Mouse (Mus musculus): ENCODE measurements at regions not wholly inside any gene's neighbourhood (a gene's known extent, or its start where the extent isn't known, plus 50 kb on each side); places are given as distances from the start of the nearest gene placed in this dataset.

GRCm38 (mm10) chr12:25438217-25439028, 341.5 kb upstream of the Id2 start:
- no peak overlapping the region for H3K4me2 ChIP-seq (replicated peaks)
- no peaks in the 10 kb centered on the region for H3K27me3 ChIP-seq
- 71% methylated on average over 8 of the region's 8 CpGs for WGBS
- no peaks in the 10 kb centered on the region for H3K36me3 ChIP-seq
- no peak overlapping the region for H3K4me3 ChIP-seq
- ATAC-seq (ENCODE audit: insufficient number of reproducible peaks, insufficient read depth, low FRiP score, low TSS enrichment) = no peak
- H3K9ac ChIP-seq = no peak overlapping the region
- H3K27ac ChIP-seq = no peak overlapping the region
- peaks cover 3% of the 10 kb centered on the region; the same call in 1 of the 2 replicates for H3K4me1 ChIP-seq
- H3K9me3 ChIP-seq = no peaks in the 10 kb centered on the region

- H3K4me2 ChIP-seq (replicated peaks) = no peak overlapping the region
- no peaks in the 10 kb centered on the region for H3K36me3 ChIP-seq
- no peaks in the 10 kb centered on the region for H3K9me3 ChIP-seq
- H3K27me3 ChIP-seq = no peaks in the 10 kb centered on the region
- 70% methylated on average over 4 of the region's 4 CpGs for WGBS
- no peak overlapping the region for H3K27ac ChIP-seq
- H3K9ac ChIP-seq = no peak overlapping the region
- ATAC-seq (ENCODE audit: insufficient number of reproducible peaks, insufficient read depth, low FRiP score, low TSS enrichment) = no peak
- no peak overlapping the region for H3K4me3 ChIP-seq
- H3K4me1 ChIP-seq = peaks cover 3% of the 10 kb centered on the region; the same call in 1 of the 2 replicates
These were observed 340.6 kb upstream of the Id2 start for GRCm38 (mm10) chr12:25437556-25437955.

- ATAC-seq (ENCODE audit: insufficient number of reproducible peaks, insufficient read depth, low FRiP score, low TSS enrichment) = no peak
- peaks cover 3% of the 10 kb centered on the region; the same call in 1 of the 2 replicates for H3K9me3 ChIP-seq
These were observed 339.4 kb upstream of the Id2 start for GRCm38 (mm10) chr12:25436220-25436911.

GRCm38 (mm10) chr12:25432796-25433195, 335.9 kb upstream of the Id2 start:
- Histone ChIP-seq H3K9me3 (peaks cover 3% of the 10 kb centered on the region; the same call in 1 of the 2 replicates), H3K9ac (no peak overlapping the region), H3K4me3 (no peak overlapping the region), H3K27me3 (no peaks in the 10 kb centered on the region), H3K4me2 (replicated peaks) (no peak overlapping the region), H3K27ac (no peak overlapping the region), H3K36me3 (no peaks in the 10 kb centered on the region), H3K4me1 (peaks cover 4% of the 10 kb centered on the region; the same call in 1 of the 2 replicates)
- no peak for ATAC-seq (ENCODE audit: insufficient number of reproducible peaks, insufficient read depth, low FRiP score, low TSS enrichment)
- 92% methylated on average over 6 of the region's 6 CpGs for WGBS

More at GRCm38 (mm10) chr12:25436220-25436911, 339.4 kb upstream of the Id2 start:
- no peaks in the 10 kb centered on the region for H3K27me3 ChIP-seq
- no peaks in the 10 kb centered on the region for H3K36me3 ChIP-seq
- no peak overlapping the region for H3K27ac ChIP-seq
- H3K4me2 ChIP-seq (replicated peaks) = no peak overlapping the region
- peaks cover 3% of the 10 kb centered on the region; the same call in 1 of the 2 replicates for H3K4me1 ChIP-seq
- no peak overlapping the region for H3K9ac ChIP-seq
- no peak overlapping the region for H3K4me3 ChIP-seq
- 80% methylated on average over 6 of the region's 6 CpGs for WGBS

GRCm38 (mm10) chr12:25430911-25431310, 334.0 kb upstream of the Id2 start:
- Histone ChIP-seq H3K36me3 (no peaks in the 10 kb centered on the region), H3K9me3 (peaks cover 3% of the 10 kb centered on the region; the same call in 1 of the 2 replicates), H3K4me3 (no peak overlapping the region), H3K9ac (no peak overlapping the region), H3K4me1 (0 out of 2 replicates have a peak, but pooled peaks cover 4% of the 10 kb centered on the region), H3K27ac (no peak overlapping the region), H3K4me2 (replicated peaks) (no peak overlapping the region), H3K27me3 (no peaks in the 10 kb centered on the region)
- no peak for ATAC-seq (ENCODE audit: insufficient number of reproducible peaks, insufficient read depth, low FRiP score, low TSS enrichment)
- WGBS = 91% methylated on average over 4 of the region's 4 CpGs

GRCm38 (mm10) chr12:25427911-25428642, 331.1 kb upstream of the Id2 start:
- Histone ChIP-seq H3K9ac (no peak overlapping the region), H3K4me2 (replicated peaks) (no peak overlapping the region), H3K27me3 (no peaks in the 10 kb centered on the region), H3K27ac (no peak overlapping the region), H3K9me3 (peaks cover 3% of the 10 kb centered on the region; the same call in 1 of the 2 replicates), H3K36me3 (no peaks in the 10 kb centered on the region), H3K4me3 (no peak overlapping the region), H3K4me1 (0 out of 2 replicates have a peak, but pooled peaks cover 4% of the 10 kb centered on the region)
- no peak for ATAC-seq (ENCODE audit: insufficient number of reproducible peaks, insufficient read depth, low FRiP score, low TSS enrichment)
- WGBS = 81% methylated on average over 11 of the region's 11 CpGs

GRCm38 (mm10) chr12:25417336-25417735, 320.4 kb upstream of the Id2 start:
- ATAC-seq (ENCODE audit: insufficient number of reproducible peaks, insufficient read depth, low FRiP score, low TSS enrichment) = no peak
- Histone ChIP-seq H3K36me3 (no peaks in the 10 kb centered on the region), H3K9me3 (no peaks in the 10 kb centered on the region), H3K9ac (no peak overlapping the region), H3K4me3 (no peak overlapping the region), H3K27me3 (no peaks in the 10 kb centered on the region), H3K27ac (no peak overlapping the region), H3K4me2 (replicated peaks) (no peak overlapping the region), H3K4me1 (no peaks in the 10 kb centered on the region)
- 73% methylated on average over 4 of the region's 4 CpGs for WGBS

- Histone ChIP-seq H3K4me2 (replicated peaks) (no peak overlapping the region), H3K4me3 (no peak overlapping the region), H3K9ac (no peak overlapping the region), H3K9me3 (no peaks in the 10 kb centered on the region), H3K36me3 (no peaks in the 10 kb centered on the region), H3K27ac (no peak overlapping the region), H3K4me1 (no peaks in the 10 kb centered on the region), H3K27me3 (no peaks in the 10 kb centered on the region)
- ATAC-seq (ENCODE audit: insufficient number of reproducible peaks, insufficient read depth, low FRiP score, low TSS enrichment) = no peak
- WGBS = 66% methylated on average over 3 of the region's 3 CpGs
These were observed 319.6 kb upstream of the Id2 start for GRCm38 (mm10) chr12:25416571-25416970.

GRCm38 (mm10) chr12:25415641-25416040, 318.7 kb upstream of the Id2 start:
- Histone ChIP-seq H3K4me1 (no peaks in the 10 kb centered on the region), H3K4me2 (replicated peaks) (no peak overlapping the region), H3K27me3 (no peaks in the 10 kb centered on the region), H3K27ac (no peak overlapping the region), H3K36me3 (no peaks in the 10 kb centered on the region), H3K9me3 (no peaks in the 10 kb centered on the region), H3K4me3 (no peak overlapping the region), H3K9ac (no peak overlapping the region)
- ATAC-seq (ENCODE audit: insufficient number of reproducible peaks, insufficient read depth, low FRiP score, low TSS enrichment) = no peak
- 43% methylated on average over 3 of the region's 3 CpGs for WGBS

GRCm38 (mm10) chr12:25415232-25415631, 318.3 kb upstream of the Id2 start:
- Histone ChIP-seq H3K36me3 (no peaks in the 10 kb centered on the region), H3K9ac (no peak overlapping the region), H3K4me1 (no peaks in the 10 kb centered on the region), H3K9me3 (no peaks in the 10 kb centered on the region), H3K4me2 (replicated peaks) (no peak overlapping the region), H3K27me3 (no peaks in the 10 kb centered on the region), H3K27ac (no peak overlapping the region), H3K4me3 (no peak overlapping the region)
- ATAC-seq (ENCODE audit: insufficient number of reproducible peaks, insufficient read depth, low FRiP score, low TSS enrichment) = no peak
- 13% methylated on average over 2 of the region's 2 CpGs for WGBS

- Histone ChIP-seq H3K9me3 (no peaks in the 10 kb centered on the region), H3K27me3 (no peaks in the 10 kb centered on the region), H3K4me2 (replicated peaks) (no peak overlapping the region), H3K27ac (no peak overlapping the region), H3K36me3 (no peaks in the 10 kb centered on the region), H3K4me3 (no peak overlapping the region), H3K4me1 (no peaks in the 10 kb centered on the region), H3K9ac (no peak overlapping the region)
- 91% methylated on average over 2 of the region's 2 CpGs for WGBS
- no peak for ATAC-seq (ENCODE audit: insufficient number of reproducible peaks, insufficient read depth, low FRiP score, low TSS enrichment)
These were observed 310.4 kb upstream of the Id2 start for GRCm38 (mm10) chr12:25407301-25407700.

Data from embryonic facial prominence, embryonic 12.5 days (tissue).